ENCODE assay signal across 8 mouse cellular contexts in genomic region chr9:103364601-103365289, GRCm38 (mm10). TPM values are rescaled to one million over a fixed set of nuclear protein-coding genes. Genes with fewer than 3 reads are reported as not detected.
DNase-seq lines count a peak whose midpoint lies in the region; ATAC-seq and TF ChIP-seq lines count a peak whose summit lies in the region.

No protein-coding gene starts in this region.

- in situ Hi-C loops in CH12.LX (cut with MboI; ENCODE audit: low pct_ligation_motif_present, low pct_unique_long_range_greater_than_20kb, low sequenced_read_pairs), result loop anchor here (5.0 kb wide), 1 partner anchor 58 kb away; no protein-coding TSS in a partner anchor

- no peak for TF ChIP-seq RAD21 in CH12.LX (IDR thresholded peaks at IDR 0.05; ENCODE audit: low read depth, low read length)

- WGBS in forebrain, postnatal 0 days, result 7% methylated on average over 72 of the region's 94 CpGs
- 3% methylated on average over 94 of the region's 94 CpGs for WGBS in hindbrain, embryonic 10.5 days

- H3K4me3 ChIP-seq in CH12.LX (replicated peaks in 1 of 3; ENCODE audit: low read depth in 2 of 3, low read length in 2 of 3, poor library complexity in 1 of 3), result peak overlapping the region; percentile 75 to 92 (median 86)
- H3K4me3 ChIP-seq in forebrain, postnatal 0 days (ENCODE audit: low read depth, low read length), result peak overlapping the region; percentile 81
- H3K4me3 ChIP-seq in hindbrain, embryonic 10.5 days, result peak overlapping the region; percentile 75

- no peaks in the 10 kb centered on the region for H3K9me3 ChIP-seq in CH12.LX (replicated peaks; ENCODE audit: low read length)
- no peaks in the 10 kb centered on the region for H3K9me3 ChIP-seq in forebrain, postnatal 0 days (ENCODE audit: low read length)
- no peaks in the 10 kb centered on the region for H3K9me3 ChIP-seq in hindbrain, embryonic 10.5 days

- H3K27me3 ChIP-seq in CH12.LX (replicated peaks), result no peaks in the 10 kb centered on the region
- H3K27me3 ChIP-seq in forebrain, postnatal 0 days (ENCODE audit: insufficient read depth, low read length), result no peaks in the 10 kb centered on the region
- no peaks in the 10 kb centered on the region for H3K27me3 ChIP-seq in hindbrain, embryonic 10.5 days (ENCODE audit: insufficient read depth, poor library complexity, severe bottlenecking)

- no peak for TF ChIP-seq CTCF in CH12.LX (conservative IDR thresholded peaks at IDR 0.05 in 1 of 2, IDR thresholded peaks at IDR 0.05 in 1 of 2; ENCODE audit: low read depth in 2 of 2, low read length in 2 of 2)
- no peak for TF ChIP-seq CTCF in brain, embryonic 14.5 days (IDR thresholded peaks at IDR 0.05; ENCODE audit: borderline replicate concordance, extremely low read depth, insufficient read depth, insufficient read length)
- TF ChIP-seq CTCF in forebrain, postnatal 0 days (IDR thresholded peaks at IDR 0.05; ENCODE audit: low read depth), result no peak

- peaks cover 49% of the 10 kb centered on the region for H3K79me2 ChIP-seq in CH12.LX (replicated peaks; ENCODE audit: control insufficient read depth, extremely low read depth, insufficient read depth, poor library complexity, severe bottlenecking)

- peak overlapping the region; percentile 97; the same call in 1 of the 2 replicates for H3K4me2 ChIP-seq in CH12.LX (ENCODE audit: insufficient read depth, low read depth, poor library complexity, severe bottlenecking)
- H3K4me2 ChIP-seq in forebrain, postnatal 0 days (ENCODE audit: low read depth), result peak overlapping the region; percentile 92

- peak overlapping the region; percentile 84 for H3K27ac ChIP-seq in CH12.LX (ENCODE audit: insufficient read depth, low read depth)
- H3K27ac ChIP-seq in forebrain, postnatal 0 days (ENCODE audit: low read depth, low read length), result peak overlapping the region; percentile 88
- peak overlapping the region; percentile 99 for H3K27ac ChIP-seq in hindbrain, embryonic 10.5 days

- no peak for TF ChIP-seq EP300 in CH12.LX (IDR thresholded peaks at IDR 0.05; ENCODE audit: low read length)

- H3K36me3 ChIP-seq in CH12.LX (replicated peaks in 1 of 2; ENCODE audit: control insufficient read depth in 1 of 2, insufficient read depth in 1 of 2, low read length in 1 of 2), result peaks cover 4 to 29% of the 10 kb centered on the region in 2 experiments
- H3K36me3 ChIP-seq in forebrain, postnatal 0 days (ENCODE audit: insufficient read depth), result no peaks in the 10 kb centered on the region
- H3K36me3 ChIP-seq in hindbrain, embryonic 10.5 days, result peaks cover 47% of the 10 kb centered on the region

- peaks cover 4 to 40% of the 10 kb centered on the region in 2 experiments; a peak in 3 of 4 replicates for H3K4me1 ChIP-seq in CH12.LX (ENCODE audit: control insufficient read depth in 1 of 2, insufficient read depth in 2 of 2)
- H3K4me1 ChIP-seq in forebrain, postnatal 0 days (ENCODE audit: insufficient read depth), result peaks cover 14% of the 10 kb centered on the region
- H3K4me1 ChIP-seq in hindbrain, embryonic 10.5 days (replicated peaks), result peaks cover 36% of the 10 kb centered on the region

- peak overlapping the region; percentile 89 for H3K9ac ChIP-seq in CH12.LX (ENCODE audit: insufficient read depth, low read depth)
- H3K9ac ChIP-seq in forebrain, postnatal 0 days, result peak overlapping the region; percentile 86

- dilution Hi-C loops in CH12.LX (cut with MboI; ENCODE audit: extremely low pct_ligation_motif_present, extremely low pct_unique_long_range_greater_than_20kb, low sequenced_read_pairs), result no loop called here

- peak; percentile 7 for ATAC-seq in forebrain, postnatal 0 days

- TF ChIP-seq POLR2A in CH12.LX (IDR thresholded peaks at IDR 0.05; ENCODE audit: low read depth, low read length), result no peak
- TF ChIP-seq POLR2A in brain, embryonic 14.5 days (IDR thresholded peaks at IDR 0.05; ENCODE audit: borderline replicate concordance, extremely low read depth, insufficient read depth, insufficient read length, poor library complexity, severe bottlenecking), result 0 out of 2 replicates have a peak, but pooled peaks have one; percentile 33

- DNase-seq in CH12.LX (ENCODE audit: extremely low read depth), result no peak
- peak; percentile 62 for DNase-seq in brain, embryonic 14.5 days (ENCODE audit: low read depth)
- DNase-seq in forebrain, postnatal 0 days, result peak; percentile 56
- DNase-seq in hindbrain, embryonic 10.5 days (ENCODE audit: low spot score), result peak; percentile 66
- DNase-seq in layer of hippocampus, postnatal 36 days, result peak; percentile 39 to 50
- DNase-seq in lung, postnatal 10 days, result peak; percentile 72
- DNase-seq in ovary, postnatal 14 days (ENCODE audit: low spot score), result peak; percentile 36
- peak; percentile 58 for DNase-seq in thymus, postnatal 25 days

TF ChIP-seq in CH12.LX, 34 proteins besides CTCF, POLR2A, EP300 and RAD21:
- TF ChIP-seq ELF1 (IDR thresholded peaks at IDR 0.05; ENCODE audit: low read depth, low read length) (no peak), MXI1 (IDR thresholded peaks at IDR 0.05; ENCODE audit: low read depth, low read length) (no peak; the same call in 1 of the 2 replicates), MAX (IDR thresholded peaks at IDR 0.05; ENCODE audit: low read length) (no peak; the same call in none of the 2 replicates), RCOR1 (conservative IDR thresholded peaks at IDR 0.05; ENCODE audit: low read depth, low read length) (no peak), SMC3 (IDR thresholded peaks at IDR 0.05; ENCODE audit: low read depth, low read length) (no peak), KAT2A (IDR thresholded peaks at IDR 0.05; ENCODE audit: insufficient replicate concordance, low read length) (no peak), ETS1 (conservative IDR thresholded peaks at IDR 0.05; ENCODE audit: low read depth, low read length) (no peak), MAFK (IDR thresholded peaks at IDR 0.05; ENCODE audit: insufficient replicate concordance, low read length) (no peak), BHLHE40 (IDR thresholded peaks at IDR 0.05; ENCODE audit: low read depth, low read length) (peak; percentile 49; the same call in 1 of the 2 replicates), MAZ (IDR thresholded peaks at IDR 0.05; ENCODE audit: low read depth, low read length) (no peak), GABPA (IDR thresholded peaks at IDR 0.05; ENCODE audit: insufficient replicate concordance, low read depth, low read length) (no peak), TCF12 (IDR thresholded peaks at IDR 0.05; ENCODE audit: low read depth, low read length) (peak; percentile 29; the same call in 1 of the 2 replicates), SIN3A (IDR thresholded peaks at IDR 0.05; ENCODE audit: low read length) (peak; percentile 15; the same call in 1 of the 2 replicates), NELFE (IDR thresholded peaks at IDR 0.05; ENCODE audit: low read depth, low read length) (no peak), USF1 (IDR thresholded peaks at IDR 0.05; ENCODE audit: low read depth, low read length) (peak; percentile 72), CHD1 (IDR thresholded peaks at IDR 0.05; ENCODE audit: low read depth, low read length) (no peak), CHD2 (IDR thresholded peaks at IDR 0.05; ENCODE audit: low read length) (no peak), ZMIZ1 (IDR thresholded peaks at IDR 0.05; ENCODE audit: low read depth, low read length) (no peak), JUN (IDR thresholded peaks at IDR 0.05; ENCODE audit: insufficient read depth, low read depth, low read length) (no peak)

RNA-seq across cellular contexts. Expression of gene Cdv3, which starts 0.9 kb away (rescaled TPM):
- total RNA-seq in CH12.LX (2012; rRNA removed), result 189 and 263 TPM in 2 replicates
- total RNA-seq in CH12.LX (2014; rRNA removed), result 281 and 312 TPM in 2 replicates
- polyA plus RNA-seq in CH12.LX (2012; ENCODE audit: insufficient read length, low read depth), result 341 and 343 TPM in 2 replicates
- polyA plus RNA-seq in brain, embryonic 14.5 days (2012; rRNA removed), result 56.8 and 85.3 TPM in 2 replicates
- 105 and 126 TPM in 2 replicates for total RNA-seq in forebrain, postnatal 0 days (2014; rRNA removed)
- polyA plus RNA-seq in forebrain, postnatal 0 days (2015; fragmentation: Nextera tagmentation; extraction: Ambion mirVana), result 84.3 and 89.1 TPM in 2 replicates
- 150 and 153 TPM in 2 replicates for polyA plus RNA-seq in hindbrain, embryonic 10.5 days (2016; fragmentation: Nextera tagmentation; extraction: Ambion mirVana)
- 10 to 100 TPM; 71.5 to 73.2 TPM for total RNA-seq in layer of hippocampus, postnatal 36 days (2021)

RNA-seq across cellular contexts. Expression of gene Topbp1, which starts 59.7 kb away (rescaled TPM):
- total RNA-seq in CH12.LX (2012; rRNA removed) (95.0 and 104 TPM in 2 replicates), CH12.LX (2014; rRNA removed) (104 and 113 TPM in 2 replicates)
- polyA plus RNA-seq in CH12.LX (2012; ENCODE audit: insufficient read length, low read depth), result 141 and 152 TPM in 2 replicates
- polyA plus RNA-seq in brain, embryonic 14.5 days (2012; rRNA removed), result 32.9 and 35.1 TPM in 2 replicates
- 24.8 and 29.2 TPM in 2 replicates for total RNA-seq in forebrain, postnatal 0 days (2014; rRNA removed)
- 13.5 and 15.8 TPM in 2 replicates for polyA plus RNA-seq in forebrain, postnatal 0 days (2015; fragmentation: Nextera tagmentation; extraction: Ambion mirVana)
- 55.9 and 81.8 TPM in 2 replicates for polyA plus RNA-seq in hindbrain, embryonic 10.5 days (2016; fragmentation: Nextera tagmentation; extraction: Ambion mirVana)
- total RNA-seq in layer of hippocampus, postnatal 36 days (2021), result 10 to 100 TPM; 20.2 to 21.0 TPM

RNA-seq across cellular contexts. Expression of gene 1300017J02Rik, which starts 59.9 kb away (rescaled TPM):
- total RNA-seq in CH12.LX (2012; rRNA removed) (0.80 and 0.81 TPM in 2 replicates), CH12.LX (2014; rRNA removed) (0.57 TPM in 1 of 2 replicates, not detected in the other)
- polyA plus RNA-seq in CH12.LX (2012; ENCODE audit: insufficient read length, low read depth), result 0.46 and 0.59 TPM in 2 replicates
- 0.22 and 0.47 TPM in 2 replicates for polyA plus RNA-seq in brain, embryonic 14.5 days (2012; rRNA removed)
- 0.10 and 0.23 TPM in 2 replicates for total RNA-seq in forebrain, postnatal 0 days (2014; rRNA removed)
- 0.10 and 0.74 TPM in 2 replicates for polyA plus RNA-seq in forebrain, postnatal 0 days (2015; fragmentation: Nextera tagmentation; extraction: Ambion mirVana)
- polyA plus RNA-seq in hindbrain, embryonic 10.5 days (2016; fragmentation: Nextera tagmentation; extraction: Ambion mirVana), result 3.1 and 4.4 TPM in 2 replicates
- total RNA-seq in layer of hippocampus, postnatal 36 days (2021), result under 1 TPM in 1 of 2 experiments, not detected in 1; 0.15 TPM
